Mouse (Mus musculus) spleen, adult 12 weeks (tissue): ENCODE results near the gene Tmem50b.

ENCODE experiments used
- DNase-seq: peaks from one replicate; pipeline ENCODE4 v3.0.0; 2022; ENCODE audit warnings: low spot score

Gene Tmem50b

GRCm38 (mm10) chr16:91609501-91610245, 12.1 kb upstream of the Tmem50b start:
- DNase-seq, result no peak

GRCm38 (mm10) chr16:91606958-91607357, 9.4 kb upstream of the Tmem50b start:
- DNase-seq, result no peak

- no peak for DNase-seq
These were observed 7.6 kb upstream of the Tmem50b start for GRCm38 (mm10) chr16:91605156-91605555.

GRCm38 (mm10) chr16:91601693-91602092, 4.1 kb upstream of the Tmem50b start:
- no peak for DNase-seq

GRCm38 (mm10) chr16:91601081-91601480, 3.5 kb upstream of the Tmem50b start:
- DNase-seq, result no peak

- DNase-seq, result no peak
These were observed 1.6 kb upstream of the Tmem50b start for GRCm38 (mm10) chr16:91599242-91599641.

GRCm38 (mm10) chr16:91596779-91597671, 575 bp downstream of the Tmem50b start:
- peak; percentile 4 for DNase-seq

- peak; percentile 9 for DNase-seq
These were observed 1.2 kb downstream of the Tmem50b start for GRCm38 (mm10) chr16:91596397-91596778.

GRCm38 (mm10) chr16:91595076-91595475, 2.5 kb downstream of the Tmem50b start:
- no peak for DNase-seq

GRCm38 (mm10) chr16:91593262-91593661, 4.3 kb downstream of the Tmem50b start:
- no peak for DNase-seq

- DNase-seq, result no peak
These were observed 5.4 kb downstream of the Tmem50b start for GRCm38 (mm10) chr16:91592162-91592561.

- DNase-seq, result no peak
These were observed 8.9 kb downstream of the Tmem50b start for GRCm38 (mm10) chr16:91588703-91589102.

- DNase-seq, result no peak
These were observed 9.7 kb downstream of the Tmem50b start for GRCm38 (mm10) chr16:91587730-91588453.

GRCm38 (mm10) chr16:91586244-91586643, 11.4 kb downstream of the Tmem50b start:
- no peak for DNase-seq

GRCm38 (mm10) chr16:91585617-91586016, 12.0 kb downstream of the Tmem50b start:
- DNase-seq, result no peak

- no peak for DNase-seq
These were observed 15.3 kb downstream of the Tmem50b start for GRCm38 (mm10) chr16:91582307-91582706.

GRCm38 (mm10) chr16:91578980-91579720, 18.4 kb downstream of the Tmem50b start:
- no peak for DNase-seq

- no peak for DNase-seq
These were observed 22.4 kb downstream of the Tmem50b start for GRCm38 (mm10) chr16:91575151-91575550.

- no peak for DNase-seq
These were observed 26.5 kb downstream of the Tmem50b start for GRCm38 (mm10) chr16:91571105-91571504.

GRCm38 (mm10) chr16:91568960-91569359, 28.6 kb downstream of the Tmem50b start:
- no peak for DNase-seq

GRCm38 (mm10) chr16:91566002-91566401, 31.6 kb downstream of the Tmem50b start:
- no peak for DNase-seq
